ENCODE assay signal across 20 mouse cellular contexts in genomic region chr2:142393546-142393945, GRCm38 (mm10).
A peak's percentile ranks its signal among the peaks of the same experiment; 100 is the strongest.
DNase-seq lines count a peak whose midpoint lies in the region; TF ChIP-seq lines count a peak whose summit lies in the region.
"Had no signal": no experiment of that assay in that cellular context is flagged by ENCODE, and none has a peak within 500 bp of the region (broad histone marks: within the 10 kb centered on the region; RNA-seq: fewer than 3 reads in every experiment).

No protein-coding gene starts in this region.

- no peak for TF ChIP-seq CTCF in MEL (IDR thresholded peaks at IDR 0.05 in 2 of 3, conservative IDR thresholded peaks at IDR 0.05 in 1 of 3; ENCODE audit: control insufficient read depth in 1 of 3, insufficient read depth in 1 of 3, low read depth in 2 of 3, low read length in 3 of 3, poor library complexity in 1 of 3, severe bottlenecking in 1 of 3)

- no peak for TF ChIP-seq RAD21 in MEL (IDR thresholded peaks at IDR 0.05; ENCODE audit: low read depth, low read length)

- H3K27ac ChIP-seq in MEL (ENCODE audit: control insufficient read depth, low read depth, low read length) = no peak overlapping the region
- H3K27ac ChIP-seq: embryonic facial prominence, embryonic 10.5 days; embryonic facial prominence, embryonic 12.5 days; forebrain, embryonic 12.5 days had no signal

- intact Hi-C loops in heart, postnatal 14 days (cut with DNase I) = no loop called here

- no peak for TF ChIP-seq POLR2A in MEL (IDR thresholded peaks at IDR 0.05; ENCODE audit: control insufficient read depth in 1 of 2, insufficient read depth in 1 of 2, low read depth in 1 of 2, low read length in 2 of 2, poor library complexity in 1 of 2)

- no peak overlapping the region for H3K4me3 ChIP-seq in MEL (ENCODE audit: control insufficient read depth in 1 of 2, insufficient read depth in 1 of 2, low read depth in 2 of 2, low read length in 2 of 2)
- H3K4me3 ChIP-seq: embryonic facial prominence, embryonic 10.5 days; embryonic facial prominence, embryonic 12.5 days; forebrain, embryonic 12.5 days had no signal

- DNase-seq in ES-CJ7 (ENCODE audit: low read depth, low spot score) = peak; percentile 52
- no peak for DNase-seq in MEL (ENCODE audit: low read depth, low spot score)
- peak; percentile 77 for DNase-seq in ZHBTc4 (ENCODE audit: low read depth, low spot score)
- DNase-seq in adrenal gland, adult 8-10 months = no peak
- DNase-seq in heart, postnatal 14 days = no peak
- DNase-seq in testis, postnatal 10 days (ENCODE audit: low spot score) = no peak
- DNase-seq: adrenal gland, adult 2 months; adrenal gland, postnatal 14 days; adrenal gland, postnatal 36 days; B cell, adult 2 months; cerebellum, adult 11-12 months; cerebellum, adult 2 months; cerebellum, adult 9-10 months; cerebellum, postnatal 10 days; cerebellum, postnatal 25 days had no signal

- no peaks in the 10 kb centered on the region for H3K27me3 ChIP-seq in MEL (ENCODE audit: control insufficient read depth in 1 of 2, insufficient read depth in 2 of 2, low read length in 2 of 2)
- H3K27me3 ChIP-seq: CH12.LX; embryonic facial prominence, embryonic 12.5 days; forebrain, embryonic 12.5 days had no signal

- peaks cover 8 to 13% of the 10 kb centered on the region in 2 experiments for H3K4me1 ChIP-seq in MEL (ENCODE audit: control insufficient read depth in 1 of 2, insufficient read depth in 2 of 2, low read length in 2 of 2)
- H3K4me1 ChIP-seq: embryonic facial prominence, embryonic 12.5 days had no signal

- TF ChIP-seq EP300 in MEL (IDR thresholded peaks at IDR 0.05; ENCODE audit: low read depth in 1 of 2, low read length in 2 of 2) = peak; percentile 36 to 38; a peak in 3 of 4 replicates

- H3K36me3 ChIP-seq in MEL (ENCODE audit: control insufficient read depth in 1 of 2, insufficient read depth in 2 of 2, low read length in 2 of 2) = peaks cover 0 to 13% of the 10 kb centered on the region in 2 experiments; a peak in 2 of 4 replicates
- H3K36me3 ChIP-seq: embryonic facial prominence, embryonic 10.5 days; embryonic facial prominence, embryonic 12.5 days; forebrain, embryonic 12.5 days; G1E had no signal

- H3K9ac ChIP-seq in MEL (ENCODE audit: control insufficient read depth, low read depth, low read length, poor library complexity, severe bottlenecking) = no peak overlapping the region
- H3K9ac ChIP-seq: embryonic facial prominence, embryonic 12.5 days; forebrain, embryonic 12.5 days had no signal

- H3K79me2 ChIP-seq in MEL (ENCODE audit: control insufficient read depth, insufficient read depth, low read length, poor library complexity) = no peaks in the 10 kb centered on the region

- no peaks in the 10 kb centered on the region for H3K9me3 ChIP-seq in MEL (replicated peaks; ENCODE audit: insufficient read depth, low read length)
- H3K9me3 ChIP-seq: embryonic facial prominence, embryonic 10.5 days had no signal

TF ChIP-seq in MEL, 35 proteins besides CTCF, POLR2A, EP300 and RAD21:
- no peak for TF ChIP-seq SMC3 (IDR thresholded peaks at IDR 0.05; ENCODE audit: low read depth, low read length)
- no peak for TF ChIP-seq TAL1 (IDR thresholded peaks at IDR 0.05; ENCODE audit: low read length)
- no peak for TF ChIP-seq BHLHE40 (IDR thresholded peaks at IDR 0.05; ENCODE audit: borderline replicate concordance, low read depth, low read length)

Comparison
In these comparisons a context has a peak if more than half of its experiments do, and no peak if none do; other contexts are left out.
1. DNase-seq: peak in ES-CJ7 (single experiment) and ZHBTc4 (single experiment); none in MEL (single experiment), adrenal gland, adult 8-10 months (single experiment), heart, postnatal 14 days (0 of 2) and testis, postnatal 10 days (single experiment).